Mouse (Mus musculus) forebrain, postnatal 0 days (tissue): ENCODE data around the gene Lif. TPM values are rescaled to one million over a fixed set of nuclear protein-coding genes. Genes with fewer than 3 reads are reported as not detected.

Experiments used
- ATAC-seq: fragments of 200-750 bp; cut with Nextera tagmentation; 2 replicates; pipeline ENCODE4 v1.8.0; 2017; ENCODE audit warnings: mild to moderate bottlenecking, moderate library complexity
- DNase-seq: peaks from one replicate; pipeline ENCODE4 v3.0.0-alpha.2; 2015
- H3K27ac ChIP-seq: fragments of 300-500 bp; sonication (generic); 2 replicates; pipeline ENCODE4 v1.5.1; 2014; ENCODE audit warnings: low read depth, mild to moderate bottlenecking, antibody characterized with exemption, low read length, moderate library complexity, mixed read lengths
- H3K27me3 ChIP-seq: fragments of 300-500 bp; sonication (generic); 2 replicates; pipeline ENCODE4 v1.6.1; 2014; ENCODE audit warnings: mild to moderate bottlenecking, low read length, mixed read lengths; ENCODE audit not compliant: insufficient read depth
- H3K36me3 ChIP-seq: fragments of 300-500 bp; sonication (generic); 2 replicates; pipeline ENCODE4 v1.6.1; 2014; ENCODE audit warnings: mild to moderate bottlenecking, moderate library complexity; ENCODE audit not compliant: insufficient read depth
- H3K4me1 ChIP-seq: fragments of 300-500 bp; sonication (generic); 2 replicates; pipeline ENCODE4 v1.6.1; 2014; ENCODE audit warnings: antibody characterized with exemption; ENCODE audit not compliant: insufficient read depth
- H3K4me2 ChIP-seq: fragments of 300-500 bp; sonication (generic); 2 replicates; pipeline ENCODE4 v1.6.1; 2014; ENCODE audit warnings: low read depth, mild to moderate bottlenecking, moderate library complexity
- H3K4me3 ChIP-seq: fragments of 300-500 bp; sonication (generic); 2 replicates; pipeline ENCODE4 v1.5.1; 2014; ENCODE audit warnings: low read depth, low read length, mixed read lengths
- H3K9ac ChIP-seq: fragments of 300-500 bp; sonication (generic); 2 replicates; pipeline ENCODE4 v1.6.1; 2014; ENCODE audit warnings: mild to moderate bottlenecking
- H3K9me3 ChIP-seq: fragments of 300-500 bp; sonication (generic); 2 replicates; pipeline ENCODE4 v1.6.1; 2016; ENCODE audit warnings: low read length
- CTCF ChIP-seq: sonication (generic); IDR thresholded peaks from 2 replicates; pipeline ENCODE4 v1.5.1; 2016; ENCODE audit warnings: antibody characterized with exemption, control low read depth, low read depth
- WGBS: fragments of 180-500 bp; shearing (Covaris S2); extraction: QIAGEN DNeasy Blood & Tissue Kit; methylation state at CpG from one replicate; pipeline ENCODE4 v1.1.7; 2014; 5-methylcytosine and 5-hydroxymethylcytosine counted together
- polyA plus RNA-seq: library from polyadenylated mRNA; unstranded; fragments of >200 nt; fragmentation: Nextera tagmentation; extraction: Ambion mirVana; gene quantifications from 2 replicates; pipeline ENCODE4 v1.2.1, GENCODE M21; 2015
- total RNA-seq: library from RNA; depleted of rRNA; stranded (reverse); fragments of >200 nt; gene quantifications from 2 replicates; pipeline ENCODE4 v1.2.3, GENCODE M21; 2014

Lif gene
- total and polyA plus RNA-seq, 2 experiments from 2014 or later = 0.22 to 0.43 TPM

GRCm38 (mm10) chr11:4231435-4231834 lies 25.9 kb upstream of the Lif start:
- H3K27me3 ChIP-seq = no peaks in the 10 kb centered on the region
- ATAC-seq = no peak
- WGBS = 97% methylated on average over 2 of the region's 2 CpGs
- no peak overlapping the region for H3K4me3 ChIP-seq
- H3K9me3 ChIP-seq = no peaks in the 10 kb centered on the region
- TF ChIP-seq CTCF = no peak
- DNase-seq = no peak
- no peak overlapping the region for H3K9ac ChIP-seq
- no peaks in the 10 kb centered on the region for H3K4me1 ChIP-seq
- H3K4me2 ChIP-seq = no peak overlapping the region
- H3K36me3 ChIP-seq = no peaks in the 10 kb centered on the region
- H3K27ac ChIP-seq = no peak overlapping the region

GRCm38 (mm10) chr11:4232644-4233043 lies 24.7 kb upstream of the Lif start:
- H3K4me3 ChIP-seq = no peak overlapping the region
- no peaks in the 10 kb centered on the region for H3K27me3 ChIP-seq
- no peaks in the 10 kb centered on the region for H3K4me1 ChIP-seq
- no peak overlapping the region for H3K27ac ChIP-seq
- ATAC-seq (no peak), DNase-seq (no peak)
- H3K36me3 ChIP-seq = no peaks in the 10 kb centered on the region
- H3K4me2 ChIP-seq = no peak overlapping the region
- no peak overlapping the region for H3K9ac ChIP-seq
- no peak for TF ChIP-seq CTCF
- H3K9me3 ChIP-seq = no peaks in the 10 kb centered on the region
- 73% methylated on average over 12 of the region's 12 CpGs for WGBS

- no peaks in the 10 kb centered on the region for H3K9me3 ChIP-seq
- WGBS = 90% methylated on average over 6 of the region's 6 CpGs
- ATAC-seq = no peak
These were observed 22.2 kb upstream of the Lif start for GRCm38 (mm10) chr11:4235052-4235655.

GRCm38 (mm10) chr11:4235665-4236545 lies 21.5 kb upstream of the Lif start, which contains the start of gene Osm:
TSS of gene Osm (plus strand) at chr11:4236420.
- no peak for TF ChIP-seq CTCF

More at GRCm38 (mm10) chr11:4235052-4235655, 22.2 kb upstream of the Lif start:
- Histone ChIP-seq H3K9ac (no peak overlapping the region), H3K4me3 (no peak overlapping the region), H3K4me2 (no peak overlapping the region), H3K4me1 (no peaks in the 10 kb centered on the region), H3K36me3 (no peaks in the 10 kb centered on the region), H3K27me3 (no peaks in the 10 kb centered on the region), H3K27ac (no peak overlapping the region)
- DNase-seq = no peak
- TF ChIP-seq CTCF = no peak

GRCm38 (mm10) chr11:4236546-4237067 lies 20.8 kb upstream of the Lif start:
- WGBS = 88% methylated on average over 21 of the region's 21 CpGs
- Histone ChIP-seq H3K4me1 (no peaks in the 10 kb centered on the region), H3K4me2 (no peak overlapping the region), H3K9me3 (no peaks in the 10 kb centered on the region), H3K27me3 (no peaks in the 10 kb centered on the region), H3K36me3 (no peaks in the 10 kb centered on the region), H3K9ac (no peak overlapping the region), H3K4me3 (no peak overlapping the region), H3K27ac (no peak overlapping the region)
- DNase-seq (no peak), ATAC-seq (no peak)
- TF ChIP-seq CTCF = no peak

More at GRCm38 (mm10) chr11:4235665-4236545, 21.5 kb upstream of the Lif start, which contains the start of gene Osm:
- no peak for ATAC-seq
- H3K4me2 ChIP-seq = no peak within 1 kb of the TSS
- no peak within 1 kb of the TSS for H3K4me3 ChIP-seq
- no peaks in the 10 kb centered on the region for H3K9me3 ChIP-seq
- DNase-seq = no peak
- WGBS = 63% methylated on average over 16 of the region's 16 CpGs
- H3K9ac ChIP-seq = no peak within 1 kb of the TSS
- H3K4me1 ChIP-seq = no peaks in the 10 kb centered on the region
- H3K27me3 ChIP-seq = no peaks in the 10 kb centered on the region
- no peak within 1 kb of the TSS for H3K27ac ChIP-seq
- no peaks in the 10 kb centered on the region for H3K36me3 ChIP-seq

- Histone ChIP-seq H3K4me2 (no peak overlapping the region), H3K27ac (no peak overlapping the region), H3K36me3 (no peaks in the 10 kb centered on the region), H3K9me3 (no peaks in the 10 kb centered on the region), H3K4me1 (no peaks in the 10 kb centered on the region), H3K9ac (no peak overlapping the region), H3K4me3 (no peak overlapping the region), H3K27me3 (no peaks in the 10 kb centered on the region)
- WGBS = 85% methylated on average over 18 of the region's 18 CpGs
- no peak for DNase-seq
- no peak for TF ChIP-seq CTCF
- no peak for ATAC-seq
These were observed 19.9 kb upstream of the Lif start for GRCm38 (mm10) chr11:4237389-4237912.
